ENCODE assay signal across 18 mouse cellular contexts in the genomic region with DNA sequence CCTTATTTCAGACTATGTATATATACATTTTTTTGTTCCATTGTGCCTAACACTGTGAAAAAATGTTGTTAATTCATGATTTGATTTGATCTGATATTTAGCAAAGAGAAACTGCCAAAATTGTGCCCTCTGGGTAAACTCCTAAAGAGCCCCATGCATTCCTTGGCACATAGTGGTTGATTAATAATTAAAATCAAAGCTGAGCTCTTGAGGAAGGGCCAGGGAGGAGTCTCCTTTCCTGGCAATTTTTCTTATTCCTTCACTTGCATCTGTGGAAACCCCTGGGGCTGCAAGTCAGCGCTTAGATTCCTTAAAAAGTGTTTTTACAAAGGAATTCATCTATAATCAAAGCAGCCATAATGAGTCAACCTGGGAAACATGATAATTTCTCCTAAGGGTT.
"Had no signal": no experiment of that assay in that cellular context is flagged by ENCODE, and none has a peak within 500 bp of the region (broad histone marks: within the 10 kb centered on the region; RNA-seq: fewer than 3 reads in every experiment).

No protein-coding gene starts in this region.

- H3K27ac ChIP-seq: lung, embryonic 15.5 days; macrophage; midbrain, embryonic 15.5 days; neural tube, embryonic 12.5 days had no signal

- H3K4me3 ChIP-seq: lung, embryonic 15.5 days; megakaryocyte, embryonic 14.5 days; midbrain, embryonic 15.5 days; neural tube, embryonic 12.5 days had no signal

- H3K9me3 ChIP-seq: lung, embryonic 15.5 days; megakaryocyte, embryonic 14.5 days; midbrain, embryonic 15.5 days; neural tube, embryonic 12.5 days had no signal

- H3K27me3 ChIP-seq: lung, embryonic 15.5 days; megakaryocyte, embryonic 14.5 days; midbrain, embryonic 15.5 days; neural tube, embryonic 12.5 days had no signal

- H3K36me3 ChIP-seq: lung, embryonic 15.5 days; midbrain, embryonic 15.5 days; neural tube, embryonic 12.5 days had no signal

- H3K9ac ChIP-seq: liver, postnatal 0 days; lung, embryonic 15.5 days; midbrain, embryonic 15.5 days; neural tube, embryonic 12.5 days had no signal

- ATAC-seq: liver, postnatal 0 days; lung, postnatal 0 days; midbrain, embryonic 15.5 days had no signal

- H3K4me2 ChIP-seq: lung, embryonic 15.5 days; midbrain, embryonic 11.5 days; midbrain, embryonic 15.5 days; neural tube, embryonic 12.5 days had no signal

- H3K4me1 ChIP-seq: lung, embryonic 15.5 days; megakaryocyte, embryonic 14.5 days; midbrain, embryonic 15.5 days; neural tube, embryonic 12.5 days had no signal

- DNase-seq: liver, postnatal 0 days; lung, adult 2 months; lung, postnatal 14 days; lung, postnatal 36 days; right cerebral cortex, adult 18-20 months; right cerebral cortex, postnatal 25 days; right cerebral cortex, postnatal 4 days; spleen, adult 18-20 months; thymus, adult 18-20 months; thymus, postnatal 14 days; thymus, postnatal 36 days had no signal
